Mouse (Mus musculus): ENCODE results near the gene Dusp16.

- TF ChIP-seq CTCF (IDR thresholded peaks at IDR 0.05) (no peak), EP300 (IDR thresholded peaks at IDR 0.05) (no peak)
Observed at GRCm38 (mm10) chr6:134817051-134817928, 24.9 kb upstream of the Dusp16 start.
